Mouse (Mus musculus) liver, embryonic 14.5 days (tissue): ENCODE results near the gene Olfr718-ps1. TPM values are rescaled to one million over a fixed set of nuclear protein-coding genes. Genes with fewer than 3 reads are reported as not detected.

ENCODE experiments used
- ATAC-seq: fragments of 200-750 bp; cut with Nextera tagmentation; 2 replicates; pipeline ENCODE4 v1.8.0; 2017; ENCODE audit warnings: moderate number of reproducible peaks, mild to moderate bottlenecking, moderate library complexity; ENCODE audit not compliant: insufficient read depth
- DNase-seq, 3 experiments: peaks; one replicate each; pipeline ENCODE4 v3.0.0-alpha.2; 2012 to 2013; ENCODE audit warnings: low read depth in 3 of 3, low spot score in 3 of 3
- H3K27ac ChIP-seq: fragments of 300-500 bp; sonication (generic); 2 replicates; pipeline ENCODE4 v1.5.1; 2014; ENCODE audit warnings: moderate library complexity, mild to moderate bottlenecking, control low read depth, inconsistent platforms
- H3K27me3 ChIP-seq: fragments of 300-500 bp; sonication (generic); 2 replicates; pipeline ENCODE4 v1.6.1; 2014; ENCODE audit warnings: mild to moderate bottlenecking, low read length, moderate library complexity; ENCODE audit not compliant: control insufficient read depth, insufficient read depth
- H3K36me3 ChIP-seq: fragments of 300-500 bp; sonication (generic); replicated peaks from 2 replicates; pipeline ENCODE4 v1.6.1; 2014; ENCODE audit warnings: low read depth; ENCODE audit not compliant: control insufficient read depth, insufficient read depth
- H3K4me1 ChIP-seq, 2 experiments: fragments of 200-500 bp in 1 of 2; fragments of 300-500 bp in 1 of 2; sonication (generic) in 1 of 2; replicated peaks; 2 replicates each; pipeline ENCODE4 v1.6.1; 2012 to 2014; ENCODE audit warnings: antibody characterized with exemption in 1 of 2, inconsistent platforms in 1 of 2, low read length in 1 of 2; ENCODE audit not compliant: control insufficient read depth in 2 of 2, insufficient read depth in 2 of 2
- H3K4me2 ChIP-seq: fragments of 300-500 bp; sonication (generic); 2 replicates; pipeline ENCODE4 v1.6.1; 2014; ENCODE audit warnings: low read depth, mild to moderate bottlenecking, control low read depth, moderate library complexity
- H3K4me3 ChIP-seq, 2 experiments: fragments of 200-500 bp in 1 of 2; fragments of 300-500 bp in 1 of 2; sonication (generic) in 1 of 2; 2 replicates each; pipeline ENCODE4 v1.5.1; 2012 to 2014; ENCODE audit warnings: low read depth in 2 of 2, low read length in 2 of 2, mild to moderate bottlenecking in 2 of 2, control low read depth in 1 of 2, inconsistent platforms in 1 of 2, moderate library complexity in 1 of 2; ENCODE audit not compliant: insufficient read depth in 1 of 2
- H3K9ac ChIP-seq: fragments of 300-500 bp; sonication (generic); replicated peaks from 2 replicates; pipeline ENCODE4 v1.6.1; 2014; ENCODE audit warnings: mild to moderate bottlenecking, control low read depth, moderate library complexity
- H3K9me3 ChIP-seq: fragments of 300-500 bp; sonication (generic); 2 replicates; pipeline ENCODE4 v1.6.1; 2016; ENCODE audit warnings: low read length, mixed read lengths; ENCODE audit not compliant: control insufficient read depth
- CTCF ChIP-seq: IDR thresholded peaks from 2 replicates; pipeline ENCODE4 v1.5.1; 2016; ENCODE audit warnings: antibody characterized with exemption, low read depth, control low read depth
- EP300 ChIP-seq: IDR thresholded peaks from 2 replicates; pipeline ENCODE4 v1.6.1; 2016; ENCODE audit warnings: antibody characterized with exemption, low read depth
- WGBS: fragments of 180-500 bp; shearing (Covaris S2); extraction: QIAGEN DNeasy Blood & Tissue Kit; methylation state at CpG from one replicate; pipeline ENCODE4 v1.1.7; 2014; ENCODE audit not compliant: insufficient replicate concordance; 5-methylcytosine and 5-hydroxymethylcytosine counted together
- polyA plus RNA-seq, 2 experiments: library from polyadenylated mRNA; depleted of rRNA in 1 of 2; stranded (reverse) in 1 of 2; unstranded in 1 of 2; fragments of >200 nt; fragmentation: Nextera tagmentation in 1 of 2; extraction: Ambion mirVana in 1 of 2; gene quantifications; 2 replicates each; pipeline versions ENCODE4 v1.2.1 to v1.2.3; 2012 to 2014

Gene Olfr718-ps1
- polyA plus RNA-seq, 2 experiments, result not detected

- DNase-seq (peak in 1 of 3 experiments; percentile 35), ATAC-seq (0 out of 2 replicates have a peak, but pooled peaks have one; percentile 48)
- whole genome bisulfite sequencing, result 15% methylated on average over 18 of the region's 18 CpGs
- Histone ChIP-seq H3K9me3 (no peaks in the 10 kb centered on the region), H3K27me3 (no peaks in the 10 kb centered on the region), H3K9ac (no peak overlapping the region), H3K36me3 (no peaks in the 10 kb centered on the region), H3K4me1 (0 out of 4 replicates have a peak, but pooled peaks cover 0 to 3% of the 10 kb centered on the region in 2 experiments), H3K27ac (no peak overlapping the region), H3K4me3 (no peak overlapping the region), H3K4me2 (peak overlapping the region; percentile 26)
- TF ChIP-seq CTCF, result no peak
- TF ChIP-seq EP300, result no peak
These were observed 18.2 kb upstream of the Olfr718-ps1 start for GRCm38 (mm10) chr5:143165508-143166070.

- ATAC-seq (no peak), DNase-seq (no peak)
- no peaks in the 10 kb centered on the region for H3K4me1 ChIP-seq
- peaks cover 13% of the 10 kb centered on the region for H3K27me3 ChIP-seq
- H3K27ac ChIP-seq, result no peak overlapping the region
- H3K9me3 ChIP-seq, result no peaks in the 10 kb centered on the region
- 68% methylated on average over 3 of the region's 3 CpGs for WGBS
- H3K9ac ChIP-seq, result no peak overlapping the region
- no peaks in the 10 kb centered on the region for H3K36me3 ChIP-seq
- H3K4me2 ChIP-seq, result no peak overlapping the region
- no peak for TF ChIP-seq CTCF
- TF ChIP-seq EP300, result no peak
- H3K4me3 ChIP-seq, result no peak overlapping the region
These were observed 8.2 kb upstream of the Olfr718-ps1 start for GRCm38 (mm10) chr5:143155534-143155933.

DNA sequence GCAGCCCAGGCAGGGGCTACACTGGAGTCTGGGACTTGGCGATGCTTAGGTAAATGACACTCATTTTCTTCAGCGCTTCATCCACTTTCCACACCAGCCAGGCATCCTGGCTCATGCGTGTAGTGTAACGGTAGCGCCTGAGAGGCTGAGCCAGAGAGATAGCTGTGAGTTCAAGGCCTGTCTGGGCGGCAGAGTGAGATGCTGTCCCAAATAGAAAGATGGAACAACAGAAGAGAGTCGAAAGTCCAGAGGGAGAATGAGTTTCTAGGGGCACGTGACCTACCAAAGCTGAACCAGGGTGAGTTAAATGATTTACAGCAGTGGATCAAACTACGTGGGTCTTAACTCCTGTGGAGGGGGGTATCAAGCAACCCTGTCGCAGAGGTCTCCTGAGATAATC, 6.4 kb upstream of the Olfr718-ps1 start:
- no peak overlapping the region for H3K4me2 ChIP-seq
- peaks cover 13% of the 10 kb centered on the region for H3K27me3 ChIP-seq
- ATAC-seq (no peak), DNase-seq (no peak)
- H3K36me3 ChIP-seq, result no peaks in the 10 kb centered on the region
- H3K4me1 ChIP-seq, result no peaks in the 10 kb centered on the region
- 71% methylated on average over 10 of the region's 10 CpGs for WGBS
- H3K9ac ChIP-seq, result no peak overlapping the region
- H3K9me3 ChIP-seq, result peaks cover 2% of the 10 kb centered on the region; the same call in 1 of the 2 replicates
- H3K27ac ChIP-seq, result no peak overlapping the region
- TF ChIP-seq CTCF, result no peak
- no peak for TF ChIP-seq EP300
- H3K4me3 ChIP-seq, result no peak overlapping the region

DNA sequence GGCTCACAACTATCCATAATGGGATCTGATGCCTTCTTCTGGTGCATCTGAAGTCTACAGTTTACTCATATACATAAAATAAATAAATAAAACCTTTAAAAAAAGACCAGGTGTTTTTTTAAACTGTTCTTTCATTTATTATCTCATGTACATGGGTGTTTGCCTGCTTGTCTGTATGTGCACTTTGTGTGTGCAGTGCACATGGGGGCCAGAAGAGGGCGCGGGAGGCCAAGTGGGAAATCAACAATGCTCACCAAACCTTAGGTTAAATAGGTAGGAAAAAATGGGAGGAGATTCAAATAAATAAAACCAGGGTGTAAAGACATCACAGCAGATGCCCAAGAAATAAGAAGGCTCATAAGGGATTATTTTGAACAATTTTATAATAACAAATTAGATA, 2.7 kb upstream of the Olfr718-ps1 start:
- Histone ChIP-seq H3K4me3 (no peak overlapping the region), H3K36me3 (no peaks in the 10 kb centered on the region), H3K9ac (no peak overlapping the region), H3K4me2 (no peak overlapping the region), H3K4me1 (no peaks in the 10 kb centered on the region), H3K27ac (no peak overlapping the region), H3K9me3 (peaks cover 2% of the 10 kb centered on the region; the same call in 1 of the 2 replicates), H3K27me3 (no peaks in the 10 kb centered on the region)
- TF ChIP-seq EP300, result no peak
- TF ChIP-seq CTCF, result 0 out of 2 replicates have a peak, but pooled peaks have one; percentile 22
- DNase-seq, result no peak
- 64% methylated on average over 2 of the region's 2 CpGs for WGBS
- ATAC-seq, result no peak

DNA sequence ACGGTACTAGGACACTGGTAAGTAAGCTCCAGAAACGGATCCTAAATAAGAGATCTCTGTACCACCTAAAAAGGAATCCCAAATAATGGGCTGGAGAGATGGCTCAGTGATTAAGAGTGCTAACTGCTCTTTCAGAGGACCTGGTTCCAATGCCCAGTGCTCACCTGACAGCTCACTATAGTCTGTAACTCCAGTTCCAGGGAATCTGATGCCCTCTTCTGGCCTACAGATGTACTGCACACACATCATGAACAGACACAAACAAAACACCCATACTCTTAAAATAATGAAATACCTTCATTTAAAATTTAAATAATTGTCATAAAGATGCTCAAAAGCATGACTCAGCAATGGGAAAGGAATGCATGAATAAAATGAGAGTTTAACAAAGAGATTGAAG, 2.2 kb upstream of the Olfr718-ps1 start:
- TF ChIP-seq CTCF, result peak; percentile 16; the same call in 1 of the 2 replicates
- no peak for TF ChIP-seq EP300
- WGBS, result 73% methylated on average over 2 of the region's 2 CpGs
- H3K4me1 ChIP-seq, result no peaks in the 10 kb centered on the region
- H3K4me2 ChIP-seq, result no peak overlapping the region
- no peak overlapping the region for H3K27ac ChIP-seq
- no peak for DNase-seq
- ATAC-seq, result no peak
- H3K9me3 ChIP-seq, result peaks cover 2% of the 10 kb centered on the region; the same call in 1 of the 2 replicates
- H3K36me3 ChIP-seq, result no peaks in the 10 kb centered on the region
- no peaks in the 10 kb centered on the region for H3K27me3 ChIP-seq
- no peak overlapping the region for H3K4me3 ChIP-seq
- no peak overlapping the region for H3K9ac ChIP-seq
